Mouse (Mus musculus) heart, adult 2 months (tissue): Measurements from ENCODE around the gene Mymk.

Experiments
- CTCF ChIP-seq: fragments of 200-600 bp; IDR thresholded peaks from 2 replicates; pipeline ENCODE4 v1.8.1; 2022; ENCODE audit warnings: antibody characterized with exemption, mild to moderate bottlenecking, moderate library complexity
- EP300 ChIP-seq: fragments of 200-500 bp; IDR thresholded peaks from 2 replicates; pipeline ENCODE4 v1.6.1; 2011; ENCODE audit warnings: low read depth, low read length, control low read depth; ENCODE audit not compliant: insufficient read depth
- POLR2A ChIP-seq: fragments of 200-500 bp; IDR thresholded peaks from 2 replicates; pipeline ENCODE4 v1.6.1; 2011; ENCODE audit warnings: mild to moderate bottlenecking, low read depth, low read length, control low read depth; ENCODE audit not compliant: insufficient read depth

DNA sequence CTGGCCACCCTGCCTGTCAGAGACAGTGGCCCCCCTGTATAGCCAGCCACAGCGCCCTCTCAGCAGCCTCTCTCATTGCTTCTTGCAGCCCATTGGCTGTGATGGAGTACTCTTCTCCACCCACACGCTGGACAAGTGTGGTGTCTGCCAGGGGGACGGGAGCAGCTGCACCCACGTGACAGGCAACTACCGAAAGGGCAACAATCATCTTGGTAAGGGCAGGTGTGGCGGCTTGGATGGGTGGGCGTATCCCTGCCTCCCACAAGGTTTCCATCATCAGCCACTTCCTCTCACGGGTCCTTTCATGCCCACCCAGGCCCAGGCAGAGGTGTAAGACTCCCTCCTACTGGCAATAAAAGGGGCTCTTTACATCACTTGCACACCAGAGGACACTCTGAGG lies 13.0 kb upstream of the Mymk start:
- TF ChIP-seq CTCF (no peak), POLR2A (no peak), EP300 (no peak)
